Mouse (Mus musculus) fibroblast of lung, adult 2 months (primary cell): ENCODE data around the gene Phlpp1.
A peak's percentile ranks its signal among the peaks of the same experiment; 100 is the strongest.

Experiments
- DNase-seq: peaks from one replicate; pipeline ENCODE4 v3.0.0-alpha.2; 2011; ENCODE audit warnings: low read depth

The Phlpp1 gene

GRCm38 (mm10) chr1:106193487-106193886 is 21.9 kb downstream of the Phlpp1 start:
- DNase-seq: no peak

- DNase-seq: no peak
Observed at GRCm38 (mm10) chr1:106194263-106194662, 22.7 kb downstream of the Phlpp1 start.

GRCm38 (mm10) chr1:106197991-106198390 is 26.4 kb downstream of the Phlpp1 start:
- no peak for DNase-seq

GRCm38 (mm10) chr1:106199109-106199508 is 27.6 kb downstream of the Phlpp1 start:
- no peak for DNase-seq

- DNase-seq: no peak
Observed at GRCm38 (mm10) chr1:106199686-106200085, 28.1 kb downstream of the Phlpp1 start.

GRCm38 (mm10) chr1:106201025-106201424 is 29.5 kb downstream of the Phlpp1 start:
- no peak for DNase-seq

- DNase-seq: no peak
Observed at GRCm38 (mm10) chr1:106201929-106202328, 30.4 kb downstream of the Phlpp1 start.

- no peak for DNase-seq
Observed at GRCm38 (mm10) chr1:106203942-106204341, 32.4 kb downstream of the Phlpp1 start.

GRCm38 (mm10) chr1:106204350-106204749 is 32.8 kb downstream of the Phlpp1 start:
- DNase-seq: no peak

- DNase-seq: no peak
Observed at GRCm38 (mm10) chr1:106208581-106208980, 37.0 kb downstream of the Phlpp1 start.

GRCm38 (mm10) chr1:106210461-106210860 is 38.9 kb downstream of the Phlpp1 start:
- DNase-seq: no peak

- no peak for DNase-seq
Observed at GRCm38 (mm10) chr1:106211146-106211545, 39.6 kb downstream of the Phlpp1 start.

- DNase-seq: no peak
Observed at GRCm38 (mm10) chr1:106220431-106220830, 48.9 kb downstream of the Phlpp1 start.

GRCm38 (mm10) chr1:106221371-106221770 is 49.8 kb downstream of the Phlpp1 start:
- DNase-seq: no peak

GRCm38 (mm10) chr1:106221964-106222363 is 50.4 kb downstream of the Phlpp1 start:
- DNase-seq: no peak

GRCm38 (mm10) chr1:106226613-106227012 is 55.1 kb downstream of the Phlpp1 start:
- no peak for DNase-seq

GRCm38 (mm10) chr1:106230313-106230712 is 58.8 kb downstream of the Phlpp1 start:
- no peak for DNase-seq

GRCm38 (mm10) chr1:106231345-106231744 is 59.8 kb downstream of the Phlpp1 start:
- no peak for DNase-seq

- DNase-seq: no peak
Observed at GRCm38 (mm10) chr1:106231805-106232459, 60.4 kb downstream of the Phlpp1 start.

- no peak for DNase-seq
Observed at GRCm38 (mm10) chr1:106232460-106232850, 60.9 kb downstream of the Phlpp1 start.

- no peak for DNase-seq
Observed at GRCm38 (mm10) chr1:106236986-106237385, 65.4 kb downstream of the Phlpp1 start.

- no peak for DNase-seq
Observed at GRCm38 (mm10) chr1:106240116-106240685, 68.6 kb downstream of the Phlpp1 start.

GRCm38 (mm10) chr1:106241059-106241458 is 69.5 kb downstream of the Phlpp1 start:
- no peak for DNase-seq

- DNase-seq: peak; percentile 75
Observed at GRCm38 (mm10) chr1:106242129-106242528, 70.6 kb downstream of the Phlpp1 start.
